Mouse (Mus musculus) hindbrain, embryonic 11.5 days (tissue): ENCODE results near the gene Ppp1r14b. TPM values are rescaled to one million over a fixed set of nuclear protein-coding genes. Genes with fewer than 3 reads are reported as not detected.

Experiments
- ATAC-seq: fragments of 200-750 bp; cut with Nextera tagmentation; 2 replicates; pipeline ENCODE4 v1.8.0; 2017; ENCODE audit warnings: mild to moderate bottlenecking, moderate TSS enrichment, moderate library complexity; ENCODE audit not compliant: low FRiP score
- DNase-seq: peaks from one replicate; pipeline ENCODE4 v3.0.0-alpha.2; 2015; ENCODE audit warnings: low spot score
- H3K27ac ChIP-seq: fragments of 300-500 bp; sonication (generic); 2 replicates; pipeline ENCODE4 v1.5.1; 2014; ENCODE audit warnings: mild to moderate bottlenecking, low read depth, low read length
- H3K27me3 ChIP-seq: fragments of 300-500 bp; sonication (generic); 2 replicates; pipeline ENCODE4 v1.6.1; 2014; ENCODE audit warnings: mild to moderate bottlenecking, low read length, moderate library complexity, mixed read lengths; ENCODE audit not compliant: control insufficient read depth, insufficient read depth
- H3K36me3 ChIP-seq: fragments of 300-500 bp; sonication (generic); 2 replicates; pipeline ENCODE4 v1.6.1; 2014; ENCODE audit warnings: mild to moderate bottlenecking, low read length, moderate library complexity, mixed read lengths; ENCODE audit not compliant: control insufficient read depth, insufficient read depth
- H3K4me1 ChIP-seq: fragments of 300-500 bp; sonication (generic); replicated peaks from 2 replicates; pipeline ENCODE4 v1.6.1; 2014; ENCODE audit warnings: low read length, mixed read lengths; ENCODE audit not compliant: control insufficient read depth, insufficient read depth
- H3K4me2 ChIP-seq: fragments of 300-500 bp; sonication (generic); replicated peaks from 2 replicates; pipeline ENCODE4 v1.6.1; 2014; ENCODE audit warnings: mild to moderate bottlenecking, low read depth, low read length
- H3K4me3 ChIP-seq: fragments of 300-500 bp; sonication (generic); 2 replicates; pipeline ENCODE4 v1.5.1; 2014; ENCODE audit warnings: low read depth, low read length
- H3K9ac ChIP-seq: fragments of 300-500 bp; sonication (generic); 2 replicates; pipeline ENCODE4 v1.6.1; 2014; ENCODE audit warnings: low read depth, low read length
- H3K9me3 ChIP-seq: fragments of 300-500 bp; sonication (generic); 2 replicates; pipeline ENCODE4 v1.6.1; 2016; ENCODE audit warnings: low read length; ENCODE audit not compliant: control insufficient read depth
- WGBS: fragments of 180-500 bp; shearing (Covaris S2); extraction: QIAGEN DNeasy Blood & Tissue Kit; methylation state at CpG from one replicate; pipeline ENCODE4 v1.1.7; 2014; 5-methylcytosine and 5-hydroxymethylcytosine counted together
- polyA plus RNA-seq: library from polyadenylated mRNA; unstranded; fragments of >200 nt; fragmentation: Nextera tagmentation; extraction: Ambion mirVana; gene quantifications from 2 replicates; pipeline ENCODE4 v1.2.1, GENCODE M21; 2014

Ppp1r14b gene
- 180 and 249 TPM in 2 replicates for polyA plus RNA-seq

GRCm38 (mm10) chr19:6974211-6975205 lies at the start of gene Ppp1r14b:
Gene Ppp1r14b, plus strand, starts transcription at chr19:6974968.
- H3K27ac ChIP-seq, result peak within 1 kb of the TSS; percentile 93
- peak within 1 kb of the TSS; percentile 88 for H3K4me3 ChIP-seq
- peak within 1 kb of the TSS; percentile 91 for H3K4me2 ChIP-seq
- H3K9ac ChIP-seq, result peak within 1 kb of the TSS; percentile 88
- H3K4me1 ChIP-seq, result peaks cover 12% of the 10 kb centered on the region
- under 1% methylated on average over 69 of the region's 84 CpGs for WGBS
- DNase-seq, result peak; percentile 92
- ATAC-seq, result peak; percentile 69
- H3K36me3 ChIP-seq, result peaks cover 7% of the 10 kb centered on the region; the same call in 1 of the 2 replicates
- H3K27me3 ChIP-seq, result peaks cover 2% of the 10 kb centered on the region
- H3K9me3 ChIP-seq, result no peaks in the 10 kb centered on the region

GRCm38 (mm10) chr19:6925307-6925573 lies 49.5 kb upstream of the Ppp1r14b start, which contains the start of gene Catsperz:
Gene Catsperz, minus strand, starts transcription at chr19:6925380.
- Histone ChIP-seq H3K36me3 (no peaks in the 10 kb centered on the region), H3K4me3 (peak within 1 kb of the TSS; percentile 8; the same call in 1 of the 2 replicates), H3K9me3 (no peaks in the 10 kb centered on the region), H3K4me1 (peaks cover 10% of the 10 kb centered on the region; the same call in 1 of the 2 replicates), H3K4me2 (no peak within 1 kb of the TSS), H3K27me3 (peaks cover 64% of the 10 kb centered on the region), H3K27ac (no peak within 1 kb of the TSS), H3K9ac (no peak within 1 kb of the TSS)
- 6% methylated on average over 9 of the region's 9 CpGs for WGBS
- ATAC-seq (no peak), DNase-seq (no peak)

GRCm38 (mm10) chr19:6925611-6926329 lies 49.0 kb upstream of the Ppp1r14b start:
- DNase-seq (peak; percentile 42), ATAC-seq (no peak)
- Histone ChIP-seq H3K27ac (no peak overlapping the region), H3K4me2 (no peak overlapping the region), H3K27me3 (peaks cover 67% of the 10 kb centered on the region), H3K4me1 (peaks cover 7% of the 10 kb centered on the region; the same call in 1 of the 2 replicates), H3K4me3 (peak overlapping the region; percentile 8; the same call in 1 of the 2 replicates), H3K36me3 (no peaks in the 10 kb centered on the region), H3K9me3 (no peaks in the 10 kb centered on the region), H3K9ac (no peak overlapping the region)
- 5% methylated on average over 38 of the region's 40 CpGs for WGBS

GRCm38 (mm10) chr19:6926559-6927255 lies 48.1 kb upstream of the Ppp1r14b start:
- peaks cover 76% of the 10 kb centered on the region for H3K27me3 ChIP-seq

DNA sequence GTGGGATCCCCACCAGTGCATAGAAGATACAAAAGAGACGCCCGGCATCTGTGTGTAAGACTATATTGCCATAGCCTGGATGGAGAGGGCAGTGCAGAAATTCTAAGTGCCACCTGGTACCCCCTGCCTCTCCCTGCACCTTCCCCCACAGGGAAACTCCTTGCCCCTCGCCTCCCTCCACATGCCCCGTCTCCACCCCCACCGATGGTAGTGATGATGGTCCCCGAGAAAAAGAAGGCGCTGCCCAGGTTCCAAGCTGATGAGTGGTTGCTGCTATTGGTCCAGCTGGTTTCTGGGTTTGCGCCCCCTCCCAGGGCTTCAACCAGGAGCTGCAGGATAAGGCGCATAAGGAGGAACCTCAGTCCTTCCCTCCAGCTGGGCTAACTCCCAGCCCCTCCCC lies 46.7 kb upstream of the Ppp1r14b start:
- DNase-seq (no peak), ATAC-seq (no peak)
- no peak overlapping the region for H3K4me3 ChIP-seq
- H3K4me1 ChIP-seq, result 0 out of 2 replicates have a peak, but pooled peaks cover 7% of the 10 kb centered on the region
- 14% methylated on average over 9 of the region's 9 CpGs for WGBS
- H3K36me3 ChIP-seq, result no peaks in the 10 kb centered on the region
- H3K27me3 ChIP-seq, result peaks cover 84% of the 10 kb centered on the region
- no peaks in the 10 kb centered on the region for H3K9me3 ChIP-seq
- no peak overlapping the region for H3K4me2 ChIP-seq
- H3K9ac ChIP-seq, result no peak overlapping the region
- H3K27ac ChIP-seq, result no peak overlapping the region

More at GRCm38 (mm10) chr19:6926559-6927255, 48.1 kb upstream of the Ppp1r14b start:
- H3K4me2 ChIP-seq, result peak overlapping the region; percentile 18; the same call in 1 of the 2 replicates
- H3K36me3 ChIP-seq, result no peaks in the 10 kb centered on the region
- no peak overlapping the region for H3K27ac ChIP-seq
- H3K9ac ChIP-seq, result no peak overlapping the region
- 11% methylated on average over 26 of the region's 26 CpGs for WGBS
- DNase-seq, result peak; percentile 50
- ATAC-seq, result no peak
- H3K9me3 ChIP-seq, result no peaks in the 10 kb centered on the region
- H3K4me1 ChIP-seq, result 0 out of 2 replicates have a peak, but pooled peaks cover 7% of the 10 kb centered on the region
- peak overlapping the region; percentile 16; the same call in 1 of the 2 replicates for H3K4me3 ChIP-seq

DNA sequence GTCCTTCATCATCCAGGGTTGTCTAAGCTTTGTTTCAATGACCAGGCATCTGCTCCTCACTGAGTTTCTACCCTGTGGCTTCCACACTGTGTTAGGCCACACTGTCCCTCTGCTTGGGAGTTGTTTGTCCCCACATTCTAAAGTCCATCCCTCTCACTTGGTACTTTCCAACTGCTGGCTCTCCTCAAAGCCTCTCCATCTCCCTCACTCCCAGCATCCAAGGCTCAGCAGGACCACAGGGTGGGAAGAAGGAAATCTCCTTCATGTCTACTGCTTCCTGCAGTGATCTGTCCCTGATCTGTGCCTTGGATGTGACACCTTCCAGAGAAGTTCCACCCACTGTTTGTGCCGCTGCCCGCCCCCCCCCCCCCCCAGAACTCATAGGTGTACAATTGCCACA lies 43.8 kb upstream of the Ppp1r14b start:
- Histone ChIP-seq H3K9ac (no peak overlapping the region), H3K4me3 (no peak overlapping the region), H3K9me3 (no peaks in the 10 kb centered on the region), H3K36me3 (no peaks in the 10 kb centered on the region), H3K27me3 (peaks cover 86% of the 10 kb centered on the region), H3K27ac (no peak overlapping the region), H3K4me1 (peaks cover 5% of the 10 kb centered on the region; the same call in 1 of the 2 replicates), H3K4me2 (no peak overlapping the region)
- no peak for DNase-seq
- 0% methylated on average over 2 of the region's 2 CpGs for WGBS
- no peak for ATAC-seq

DNA sequence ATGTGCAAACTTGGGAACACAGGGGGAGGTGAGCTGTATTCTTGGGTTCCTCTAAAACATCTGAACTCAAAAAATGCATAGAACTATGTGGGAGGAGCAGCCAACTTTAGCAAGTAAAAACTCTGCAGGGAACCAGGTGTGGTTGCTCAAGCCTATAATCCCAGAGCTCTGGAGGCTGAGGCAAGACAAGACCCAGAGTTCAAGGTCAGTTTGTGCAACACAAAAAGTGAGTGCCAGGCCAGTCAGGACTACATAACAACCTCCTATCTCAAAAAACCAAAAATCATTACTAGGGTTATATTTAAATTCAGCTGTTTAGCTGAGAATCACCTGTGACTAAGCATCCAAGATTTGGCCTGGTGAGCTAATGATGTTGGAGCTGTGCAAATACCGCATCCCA lies 42.8 kb upstream of the Ppp1r14b start:
- no peak overlapping the region for H3K4me2 ChIP-seq
- no peak overlapping the region for H3K27ac ChIP-seq
- ATAC-seq (no peak), DNase-seq (no peak)
- H3K9ac ChIP-seq, result no peak overlapping the region
- WGBS, result 50% methylated on average over 1 of the region's 1 CpGs
- H3K4me3 ChIP-seq, result no peak overlapping the region
- peaks cover 5% of the 10 kb centered on the region; the same call in 1 of the 2 replicates for H3K4me1 ChIP-seq
- H3K27me3 ChIP-seq, result peaks cover 79% of the 10 kb centered on the region
- H3K36me3 ChIP-seq, result no peaks in the 10 kb centered on the region
- no peaks in the 10 kb centered on the region for H3K9me3 ChIP-seq

DNA sequence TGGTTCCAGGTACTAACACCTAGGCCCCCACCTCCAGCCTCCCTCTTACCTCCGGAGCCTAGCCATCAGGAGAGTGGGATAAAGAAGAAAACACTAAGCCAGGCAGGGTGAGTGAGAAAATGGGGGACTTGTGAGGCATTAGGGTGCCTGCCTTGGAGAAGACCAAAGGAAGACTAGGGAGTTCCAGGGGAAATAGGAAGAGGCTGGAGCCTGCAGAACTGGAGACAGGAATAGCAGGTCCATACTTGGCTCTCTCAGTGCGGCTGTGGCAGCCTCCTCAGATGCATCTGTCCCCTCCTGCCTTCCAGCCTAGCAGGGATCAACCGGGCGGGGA lies 41.7 kb upstream of the Ppp1r14b start:
- WGBS, result 20% methylated on average over 4 of the region's 4 CpGs
- Histone ChIP-seq H3K4me2 (no peak overlapping the region), H3K27ac (no peak overlapping the region), H3K4me3 (no peak overlapping the region), H3K36me3 (no peaks in the 10 kb centered on the region), H3K4me1 (peaks cover 5% of the 10 kb centered on the region; the same call in 1 of the 2 replicates), H3K9ac (no peak overlapping the region), H3K27me3 (peaks cover 68% of the 10 kb centered on the region), H3K9me3 (no peaks in the 10 kb centered on the region)
- DNase-seq (no peak), ATAC-seq (no peak)
